ENCODE assay signal across 23 mouse cellular contexts in the genomic region with DNA sequence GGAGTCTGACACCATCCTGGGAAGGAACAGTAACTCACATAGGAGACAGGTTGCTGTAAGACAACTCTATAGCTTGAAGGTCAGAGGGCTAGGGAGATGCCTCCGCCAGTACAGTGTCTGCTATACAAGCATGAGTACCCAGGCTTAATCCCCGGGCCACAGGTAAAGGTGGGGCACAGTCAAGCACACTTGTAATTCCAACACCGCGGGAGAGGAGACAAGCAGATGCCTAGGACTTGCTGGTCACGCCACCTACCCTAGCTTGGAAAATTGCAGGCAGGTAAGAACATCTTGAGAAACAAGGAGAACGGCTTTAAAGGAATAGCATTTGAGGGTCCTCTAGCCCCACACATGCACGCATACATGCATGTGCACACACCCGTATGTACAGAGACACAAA. TPM values are rescaled to one million over a fixed set of nuclear protein-coding genes. Genes with fewer than 3 reads are reported as not detected.
DNase-seq lines count a peak whose midpoint lies in the region; TF ChIP-seq lines count a peak whose summit lies in the region.
"Had no signal": no experiment of that assay in that cellular context is flagged by ENCODE, and none has a peak within 500 bp of the region (broad histone marks: within the 10 kb centered on the region; RNA-seq: fewer than 3 reads in every experiment).

No protein-coding gene starts in this region.

- H3K4me1 ChIP-seq in lung, adult 2 months (ENCODE audit: control insufficient read depth, insufficient read depth, low read length), result no peaks in the 10 kb centered on the region

- TF ChIP-seq POLR2A in lung, adult 2 months (IDR thresholded peaks at IDR 0.05; ENCODE audit: borderline replicate concordance, extremely low read depth, low read depth, low read length), result no peak

- peak; percentile 20; the same call in 1 of the 2 replicates for TF ChIP-seq CTCF in lung, adult 2 months (IDR thresholded peaks at IDR 0.05; ENCODE audit: insufficient read depth, low read length)

- H3K4me3 ChIP-seq in lung, adult 2 months (replicated peaks; ENCODE audit: extremely low read depth, low read depth, low read length), result no peak overlapping the region
- H3K4me3 ChIP-seq: embryonic facial prominence, embryonic 13.5 days; embryonic facial prominence, embryonic 15.5 days; erythroblast, embryonic 14.5 days; forebrain, embryonic 10.5 days; forebrain, embryonic 12.5 days had no signal

- no peak for DNase-seq in lung, adult 2 months
- DNase-seq in lung, postnatal 14 days, result no peak
- DNase-seq in ES-CJ7 (ENCODE audit: low read depth, low spot score), result peak; percentile 23
- peak; percentile 40 for DNase-seq in R1 (ENCODE audit: low read depth, low spot score)
- peak; percentile 58 for DNase-seq in lung, postnatal 36 days
- no peak for DNase-seq in right cerebral cortex, adult 18-20 months
- DNase-seq in neural tube, embryonic 10.5 days (ENCODE audit: extremely low spot score, low spot score), result no peak
- DNase-seq: adrenal gland, adult 2 months; adrenal gland, postnatal 10 days; adrenal gland, postnatal 25 days; cerebellum, adult 11 months; cerebellum, adult 18-20 months; cerebellum, adult 8-10 months; cerebellum, postnatal 14 days; cerebellum, postnatal 36 days; embryo, embryonic 11 days had no signal

- WGBS in lung, adult 2 months, result 78% methylated on average over 8 of the region's 8 CpGs

RNA-seq across cellular contexts. Expression of a gene that starts 52.3 kb away (rescaled TPM):
- 0.25 and 1.0 TPM in 2 replicates for polyA plus RNA-seq in lung, adult 2 months (2012; rRNA removed)
- polyA plus RNA-seq: activated CD4-positive, CD25-positive, alpha-beta regulatory T cell, adult 4 months; G1E had no signal

Comparison
In these comparisons a context has a peak if more than half of its experiments do, and no peak if none do; other contexts are left out.
1. DNase-seq: peak in ES-CJ7 (single experiment), R1 (single experiment) and lung, postnatal 36 days (single experiment); none in lung, adult 2 months (single experiment), lung, postnatal 14 days (single experiment), right cerebral cortex, adult 18-20 months (single experiment) and neural tube, embryonic 10.5 days (single experiment).